Mouse (Mus musculus) midbrain, embryonic 12.5 days (tissue): ENCODE measurements around the gene Anapc15-ps. TPM values are rescaled to one million over a fixed set of nuclear protein-coding genes. Genes with fewer than 3 reads are reported as not detected.

Source experiments
- ATAC-seq: fragments of 200-750 bp; cut with Nextera tagmentation; 2 replicates; pipeline ENCODE4 v1.8.0; 2017; ENCODE audit warnings: low read depth, moderate TSS enrichment, moderate library complexity; ENCODE audit not compliant: low FRiP score
- H3K27ac ChIP-seq: fragments of 300-500 bp; sonication (generic); replicated peaks from 2 replicates; pipeline ENCODE4 v1.5.1; 2016; ENCODE audit warnings: mild to moderate bottlenecking
- H3K27me3 ChIP-seq: fragments of 300-500 bp; sonication (generic); 2 replicates; pipeline ENCODE4 v1.6.1; 2016; ENCODE audit warnings: mild to moderate bottlenecking
- H3K36me3 ChIP-seq: fragments of 300-500 bp; sonication (generic); 2 replicates; pipeline ENCODE4 v1.6.1; 2016
- H3K4me1 ChIP-seq: fragments of 300-500 bp; sonication (generic); 2 replicates; pipeline ENCODE4 v1.6.1; 2016
- H3K4me2 ChIP-seq: fragments of 300-500 bp; sonication (generic); replicated peaks from 2 replicates; pipeline ENCODE4 v1.6.1; 2016; ENCODE audit warnings: mild to moderate bottlenecking, moderate library complexity
- H3K4me3 ChIP-seq: fragments of 300-500 bp; sonication (generic); 2 replicates; pipeline ENCODE4 v1.5.1; 2016; ENCODE audit warnings: mild to moderate bottlenecking
- H3K9ac ChIP-seq: fragments of 300-500 bp; sonication (generic); replicated peaks from 2 replicates; pipeline ENCODE4 v1.6.1; 2016; ENCODE audit warnings: mild to moderate bottlenecking, moderate library complexity
- H3K9me3 ChIP-seq: fragments of 300-500 bp; sonication (generic); 2 replicates; pipeline ENCODE4 v1.6.1; 2016; ENCODE audit warnings: mild to moderate bottlenecking
- WGBS: fragments of 180-500 bp; shearing (Covaris S2); methylation state at CpG from one replicate; pipeline ENCODE4 v1.1.7; 2016; 5-methylcytosine and 5-hydroxymethylcytosine counted together
- polyA plus RNA-seq: library from polyadenylated mRNA; unstranded; fragments of >200 nt; fragmentation: Nextera tagmentation; extraction: Ambion mirVana; gene quantifications from 2 replicates; pipeline ENCODE4 v1.2.1, GENCODE M21; 2016

Anapc15-ps gene
- polyA plus RNA-seq = not detected in 2 replicates

DNA sequence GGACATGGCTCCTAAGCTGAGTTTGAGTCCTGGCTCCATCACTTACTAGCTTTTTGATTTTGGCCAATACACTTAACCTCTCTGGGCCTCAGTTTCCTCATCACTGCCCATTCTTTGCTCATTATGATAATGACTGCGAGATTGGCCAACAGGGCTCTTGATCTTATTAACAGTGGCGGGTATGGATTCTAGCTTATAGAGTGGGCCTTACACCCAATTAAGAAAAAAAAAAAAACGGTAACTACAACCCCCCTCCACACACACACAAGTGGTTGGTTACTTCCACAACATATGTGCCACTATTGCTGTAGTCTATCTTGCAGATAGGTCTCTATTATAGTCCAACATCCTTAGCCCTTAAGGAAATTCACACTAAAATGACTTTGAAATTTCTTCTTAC, at the start of gene Anapc15-ps:
Gene Anapc15-ps, minus strand, starts transcription at position 101 of the 400 bp plus-strand sequence.
- Histone ChIP-seq H3K36me3 (no peaks in the 10 kb centered on the region), H3K9ac (no peak within 1 kb of the TSS), H3K4me2 (no peak within 1 kb of the TSS), H3K4me3 (no peak within 1 kb of the TSS), H3K27ac (no peak within 1 kb of the TSS), H3K9me3 (no peaks in the 10 kb centered on the region), H3K27me3 (0 out of 2 replicates have a peak, but pooled peaks cover 6% of the 10 kb centered on the region), H3K4me1 (peaks cover 5% of the 10 kb centered on the region; the same call in 1 of the 2 replicates)
- ATAC-seq = no peak
- 92% methylated on average over 3 of the region's 3 CpGs for WGBS

DNA sequence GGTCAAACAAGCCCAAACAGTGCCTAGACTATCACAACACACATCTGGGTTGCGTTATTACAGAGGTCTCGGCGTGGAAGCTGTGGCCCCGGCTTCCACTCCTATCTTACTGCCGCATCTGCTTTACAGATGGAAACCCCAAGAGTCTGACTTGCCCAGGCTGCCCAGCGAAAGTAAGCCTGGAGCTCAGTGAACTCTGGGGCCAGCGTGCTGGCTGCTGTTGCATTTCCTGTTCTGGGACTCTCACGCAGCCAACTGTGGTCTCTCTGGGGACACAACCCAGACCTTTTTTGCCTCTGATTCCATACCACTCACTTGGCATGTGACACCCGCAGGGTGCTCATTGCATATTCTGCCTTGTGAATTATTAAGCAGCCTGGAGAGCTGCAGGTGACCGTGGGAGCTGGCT, 49.0 kb upstream of the Anapc15-ps start:
- no peak overlapping the region for H3K27ac ChIP-seq
- no peaks in the 10 kb centered on the region for H3K9me3 ChIP-seq
- no peak overlapping the region for H3K4me2 ChIP-seq
- no peaks in the 10 kb centered on the region for H3K36me3 ChIP-seq
- ATAC-seq = no peak
- no peaks in the 10 kb centered on the region for H3K27me3 ChIP-seq
- H3K4me3 ChIP-seq = no peak overlapping the region
- 84% methylated on average over 10 of the region's 10 CpGs for whole genome bisulfite sequencing
- H3K4me1 ChIP-seq = no peaks in the 10 kb centered on the region
- no peak overlapping the region for H3K9ac ChIP-seq

DNA sequence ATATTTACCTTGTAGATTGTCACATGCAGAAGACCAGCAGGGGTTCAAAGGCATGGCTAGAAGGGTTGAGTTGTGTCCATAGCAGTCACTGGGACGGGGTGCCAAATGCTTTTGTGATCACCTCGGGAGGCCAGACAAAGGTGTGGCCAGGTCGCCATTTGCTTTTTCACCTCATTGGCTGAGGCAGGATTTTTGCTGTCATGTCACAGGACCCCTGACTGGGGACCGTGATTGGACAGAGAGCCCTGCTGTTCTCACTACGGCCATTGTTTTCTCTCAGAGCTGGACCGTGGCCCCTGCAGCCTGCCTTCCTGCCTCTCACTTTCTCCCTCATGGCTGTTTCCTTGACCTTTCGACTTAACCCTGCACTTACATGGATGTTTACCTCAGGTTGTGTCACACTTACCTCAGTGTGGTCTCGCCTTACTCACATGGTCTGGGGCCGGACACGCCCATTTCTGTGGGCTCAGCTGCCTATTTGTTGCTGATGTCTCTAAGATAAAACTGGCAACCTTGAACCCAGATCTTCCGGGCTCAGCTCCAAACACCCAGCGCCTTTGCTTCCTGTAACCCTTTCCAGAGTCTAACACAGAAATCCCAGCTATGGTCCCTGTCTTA, 47.0 kb upstream of the Anapc15-ps start:
- 81% methylated on average over 12 of the region's 12 CpGs for WGBS
- no peaks in the 10 kb centered on the region for H3K27me3 ChIP-seq

GRCm38 (mm10) chr10:95719472-95719871, 46.2 kb upstream of the Anapc15-ps start:
- no peak overlapping the region for H3K4me2 ChIP-seq
- H3K4me1 ChIP-seq = no peaks in the 10 kb centered on the region
- no peak overlapping the region for H3K9ac ChIP-seq
- H3K36me3 ChIP-seq = no peaks in the 10 kb centered on the region
- no peak for ATAC-seq
- H3K4me3 ChIP-seq = no peak overlapping the region
- no peaks in the 10 kb centered on the region for H3K27me3 ChIP-seq
- H3K9me3 ChIP-seq = no peaks in the 10 kb centered on the region
- H3K27ac ChIP-seq = no peak overlapping the region
- 77% methylated on average over 6 of the region's 6 CpGs for WGBS

More for the DNA sequence above, 47.0 kb upstream of the Anapc15-ps start:
- no peaks in the 10 kb centered on the region for H3K9me3 ChIP-seq
- no peaks in the 10 kb centered on the region for H3K36me3 ChIP-seq
- no peak overlapping the region for H3K9ac ChIP-seq
- H3K4me1 ChIP-seq = no peaks in the 10 kb centered on the region
- no peak overlapping the region for H3K27ac ChIP-seq
- ATAC-seq = no peak
- H3K4me2 ChIP-seq = no peak overlapping the region
- H3K4me3 ChIP-seq = no peak overlapping the region

DNA sequence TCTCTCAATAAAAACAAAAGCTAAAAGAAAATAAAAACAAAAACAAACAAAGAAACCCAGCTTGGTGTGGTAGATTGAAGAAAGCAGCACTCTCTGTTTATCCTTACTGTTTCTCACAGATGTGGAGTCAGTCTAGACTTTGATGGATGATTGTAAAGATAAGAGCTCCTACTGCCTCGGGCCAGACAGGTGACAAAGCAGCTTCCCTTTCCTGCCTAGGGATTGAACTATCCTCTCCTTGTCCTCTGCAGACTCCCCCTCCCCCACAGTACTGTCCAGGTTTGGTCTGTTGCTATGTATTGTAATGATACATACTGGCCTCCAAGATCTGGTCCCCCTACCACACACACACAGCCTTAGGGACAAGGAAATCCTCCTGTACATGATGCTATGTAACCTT, 45.5 kb upstream of the Anapc15-ps start:
- H3K27ac ChIP-seq = no peak overlapping the region
- H3K4me1 ChIP-seq = no peaks in the 10 kb centered on the region
- no peak overlapping the region for H3K4me2 ChIP-seq
- no peak for ATAC-seq
- H3K36me3 ChIP-seq = no peaks in the 10 kb centered on the region
- H3K4me3 ChIP-seq = no peak overlapping the region
- 76% methylated on average over 1 of the region's 1 CpGs for WGBS
- no peaks in the 10 kb centered on the region for H3K9me3 ChIP-seq
- no peak overlapping the region for H3K9ac ChIP-seq
- no peaks in the 10 kb centered on the region for H3K27me3 ChIP-seq

DNA sequence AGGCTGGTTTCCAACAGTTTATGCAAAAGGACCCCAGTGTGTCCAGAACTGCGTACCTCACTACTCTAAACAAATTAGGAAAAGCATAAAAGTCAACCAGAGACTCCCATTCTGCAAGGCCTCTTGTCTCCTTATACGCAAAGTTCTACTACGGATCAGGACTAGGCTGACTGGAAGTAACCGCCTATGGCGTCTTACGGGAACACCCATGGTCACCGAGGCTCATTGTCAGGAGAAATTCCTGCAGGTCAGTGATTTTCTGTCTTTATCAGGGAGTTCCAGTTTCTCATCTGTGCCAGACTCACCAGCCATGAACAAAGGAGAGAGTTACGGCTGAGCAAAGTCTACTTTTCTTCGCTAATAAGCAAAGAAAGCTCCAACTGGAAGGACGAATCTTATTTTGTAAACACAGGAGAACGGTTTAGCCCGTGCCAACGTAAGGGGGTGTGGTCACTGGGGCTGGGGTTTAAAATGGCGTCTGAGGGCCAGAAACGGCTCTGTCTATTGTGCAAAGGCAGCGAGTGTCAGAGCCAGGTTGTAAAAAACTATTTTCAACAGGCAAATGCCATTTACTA, 43.9 kb upstream of the Anapc15-ps start:
- 79% methylated on average over 16 of the region's 16 CpGs for WGBS
- Histone ChIP-seq H3K27me3 (no peaks in the 10 kb centered on the region), H3K27ac (no peak overlapping the region), H3K4me1 (no peaks in the 10 kb centered on the region), H3K4me2 (no peak overlapping the region), H3K4me3 (no peak overlapping the region), H3K36me3 (no peaks in the 10 kb centered on the region), H3K9ac (no peak overlapping the region), H3K9me3 (no peaks in the 10 kb centered on the region)
- no peak for ATAC-seq

GRCm38 (mm10) chr10:95715687-95716086, 42.4 kb upstream of the Anapc15-ps start:
- no peaks in the 10 kb centered on the region for H3K27me3 ChIP-seq
- H3K9ac ChIP-seq = no peak overlapping the region
- no peak overlapping the region for H3K4me3 ChIP-seq
- no peaks in the 10 kb centered on the region for H3K9me3 ChIP-seq
- H3K36me3 ChIP-seq = no peaks in the 10 kb centered on the region
- H3K4me1 ChIP-seq = peaks cover 4% of the 10 kb centered on the region
- WGBS = 64% methylated on average over 6 of the region's 6 CpGs
- no peak overlapping the region for H3K4me2 ChIP-seq
- ATAC-seq = no peak
- no peak overlapping the region for H3K27ac ChIP-seq

DNA sequence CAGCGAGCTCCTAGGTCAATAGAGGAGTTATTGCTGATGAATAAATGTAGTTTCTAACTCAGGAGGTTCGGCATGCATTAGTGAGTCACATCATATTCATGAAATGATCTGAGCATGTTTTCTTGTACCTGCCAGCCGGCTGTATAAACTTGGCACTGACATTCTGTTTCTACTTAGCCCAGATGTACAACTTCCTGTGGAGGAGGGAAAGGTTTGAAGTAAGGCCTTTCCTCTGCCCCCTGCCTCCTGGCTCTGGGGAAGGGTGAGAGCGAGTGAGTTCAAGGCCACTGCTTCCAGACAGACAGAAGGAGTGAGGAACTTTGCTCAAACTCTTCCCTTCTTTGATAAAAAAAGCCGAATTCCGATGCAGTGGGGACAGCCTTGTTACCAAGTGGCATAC, 39.0 kb upstream of the Anapc15-ps start:
- Histone ChIP-seq H3K9me3 (no peaks in the 10 kb centered on the region), H3K36me3 (no peaks in the 10 kb centered on the region), H3K9ac (no peak overlapping the region), H3K27ac (no peak overlapping the region), H3K4me3 (no peak overlapping the region), H3K4me1 (peaks cover 9% of the 10 kb centered on the region), H3K4me2 (no peak overlapping the region), H3K27me3 (no peaks in the 10 kb centered on the region)
- no peak for ATAC-seq
- 87% methylated on average over 6 of the region's 6 CpGs for WGBS

- Histone ChIP-seq H3K9me3 (no peaks in the 10 kb centered on the region), H3K4me1 (peaks cover 9% of the 10 kb centered on the region), H3K27me3 (no peaks in the 10 kb centered on the region), H3K36me3 (no peaks in the 10 kb centered on the region), H3K4me2 (0 out of 2 replicates have a peak overlapping the region, but pooled peaks have one; percentile 19), H3K4me3 (no peak overlapping the region), H3K27ac (0 out of 2 replicates have a peak overlapping the region, but pooled peaks have one; percentile 30), H3K9ac (no peak overlapping the region)
- WGBS = 73% methylated on average over 8 of the region's 8 CpGs
- ATAC-seq = no peak
These were observed 36.8 kb upstream of the Anapc15-ps start for GRCm38 (mm10) chr10:95709903-95710660.

DNA sequence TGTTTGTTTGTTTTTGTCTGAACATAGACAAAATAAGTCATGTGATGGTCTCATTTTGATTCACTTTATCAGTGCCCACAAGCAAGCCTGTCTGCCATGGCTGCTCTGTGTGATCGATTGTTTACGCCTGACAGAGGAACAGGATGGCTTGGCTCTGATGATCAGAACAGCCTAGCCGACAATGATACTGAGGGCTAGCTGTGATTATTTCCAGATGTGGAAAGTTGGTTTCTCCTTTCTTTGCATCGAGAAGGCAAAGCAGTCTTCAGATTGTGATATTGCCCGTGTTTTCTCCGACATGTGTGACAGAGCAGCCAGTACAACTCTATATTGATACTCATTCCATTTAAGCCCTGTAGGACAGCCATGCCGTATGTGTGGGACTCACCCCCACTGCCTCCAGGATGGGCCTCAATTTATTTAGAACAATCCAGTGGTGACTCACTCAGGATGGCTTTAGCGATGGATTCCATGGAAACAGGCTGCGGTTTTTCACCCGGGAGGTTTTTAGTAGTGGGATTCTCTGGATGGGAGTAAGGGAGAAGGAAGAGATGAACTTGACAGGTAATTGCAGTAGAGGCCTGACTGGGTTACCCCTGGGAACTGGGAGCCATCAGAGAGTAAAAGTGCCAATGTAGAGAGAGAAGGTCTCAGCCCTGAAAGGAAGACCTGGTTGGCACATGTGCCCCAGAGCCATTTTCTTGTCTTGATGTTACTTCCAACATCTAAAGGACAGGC, 36.1 kb upstream of the Anapc15-ps start:
- ATAC-seq = no peak
- no peaks in the 10 kb centered on the region for H3K27me3 ChIP-seq
- no peaks in the 10 kb centered on the region for H3K36me3 ChIP-seq
- H3K9ac ChIP-seq = no peak overlapping the region
- H3K4me1 ChIP-seq = peaks cover 9% of the 10 kb centered on the region
- WGBS = 80% methylated on average over 10 of the region's 10 CpGs
- H3K4me2 ChIP-seq = no peak overlapping the region
- H3K4me3 ChIP-seq = no peak overlapping the region
- no peaks in the 10 kb centered on the region for H3K9me3 ChIP-seq
- H3K27ac ChIP-seq = no peak overlapping the region

- WGBS = 83% methylated on average over 5 of the region's 5 CpGs
These were observed 34.8 kb upstream of the Anapc15-ps start for GRCm38 (mm10) chr10:95708001-95708400.

DNA sequence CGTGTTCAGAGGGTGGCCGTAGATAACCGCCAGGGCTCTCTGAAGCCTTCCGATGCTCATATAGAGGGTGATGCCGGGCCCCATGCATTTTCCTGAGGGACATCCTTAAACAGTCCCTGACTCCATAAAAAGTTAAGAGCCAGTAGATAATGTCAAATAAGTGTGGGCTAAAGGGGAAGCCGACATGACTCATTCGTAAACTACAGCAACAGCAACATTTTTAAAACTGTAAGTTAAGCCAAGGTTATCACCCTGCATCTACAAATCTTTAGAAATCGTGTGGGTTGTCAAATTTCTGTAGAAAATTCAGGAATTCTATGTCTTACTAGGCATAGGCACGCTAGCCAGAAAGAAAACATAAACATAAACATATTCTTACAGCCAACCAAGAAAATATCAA, 33.6 kb upstream of the Anapc15-ps start:
- Histone ChIP-seq H3K9ac (no peak overlapping the region), H3K36me3 (no peaks in the 10 kb centered on the region), H3K9me3 (no peaks in the 10 kb centered on the region), H3K27me3 (no peaks in the 10 kb centered on the region), H3K27ac (no peak overlapping the region), H3K4me3 (no peak overlapping the region), H3K4me2 (no peak overlapping the region), H3K4me1 (peaks cover 9% of the 10 kb centered on the region)
- no peak for ATAC-seq
- 90% methylated on average over 9 of the region's 9 CpGs for WGBS

More at GRCm38 (mm10) chr10:95708001-95708400, 34.8 kb upstream of the Anapc15-ps start:
- no peak overlapping the region for H3K4me2 ChIP-seq
- no peaks in the 10 kb centered on the region for H3K9me3 ChIP-seq
- no peak overlapping the region for H3K27ac ChIP-seq
- no peak overlapping the region for H3K9ac ChIP-seq
- H3K27me3 ChIP-seq = no peaks in the 10 kb centered on the region
- no peak for ATAC-seq
- peaks cover 9% of the 10 kb centered on the region for H3K4me1 ChIP-seq
- H3K36me3 ChIP-seq = no peaks in the 10 kb centered on the region
- no peak overlapping the region for H3K4me3 ChIP-seq
